Mouse (Mus musculus) hindbrain, embryonic 11.5 days (tissue): ENCODE data around the gene Evl. TPM values are rescaled to one million over a fixed set of nuclear protein-coding genes. Genes with fewer than 3 reads are reported as not detected.
"Not testable (repeated sequence)": the region's sequence is repeated elsewhere in the genome, so short reads cannot be mapped to it uniquely, and the experiment has no call there.

Source experiments
- ATAC-seq: fragments of 200-750 bp; cut with Nextera tagmentation; 2 replicates; pipeline ENCODE4 v1.8.0; 2017; ENCODE audit warnings: mild to moderate bottlenecking, moderate TSS enrichment, moderate library complexity; ENCODE audit not compliant: low FRiP score
- DNase-seq: peaks from one replicate; pipeline ENCODE4 v3.0.0-alpha.2; 2015; ENCODE audit warnings: low spot score
- H3K27ac ChIP-seq: fragments of 300-500 bp; sonication (generic); 2 replicates; pipeline ENCODE4 v1.5.1; 2014; ENCODE audit warnings: mild to moderate bottlenecking, low read depth, low read length
- H3K27me3 ChIP-seq: fragments of 300-500 bp; sonication (generic); 2 replicates; pipeline ENCODE4 v1.6.1; 2014; ENCODE audit warnings: mild to moderate bottlenecking, low read length, moderate library complexity, mixed read lengths; ENCODE audit not compliant: control insufficient read depth, insufficient read depth
- H3K36me3 ChIP-seq: fragments of 300-500 bp; sonication (generic); 2 replicates; pipeline ENCODE4 v1.6.1; 2014; ENCODE audit warnings: mild to moderate bottlenecking, low read length, moderate library complexity, mixed read lengths; ENCODE audit not compliant: control insufficient read depth, insufficient read depth
- H3K4me1 ChIP-seq: fragments of 300-500 bp; sonication (generic); replicated peaks from 2 replicates; pipeline ENCODE4 v1.6.1; 2014; ENCODE audit warnings: low read length, mixed read lengths; ENCODE audit not compliant: control insufficient read depth, insufficient read depth
- H3K4me2 ChIP-seq: fragments of 300-500 bp; sonication (generic); replicated peaks from 2 replicates; pipeline ENCODE4 v1.6.1; 2014; ENCODE audit warnings: mild to moderate bottlenecking, low read depth, low read length
- H3K4me3 ChIP-seq: fragments of 300-500 bp; sonication (generic); 2 replicates; pipeline ENCODE4 v1.5.1; 2014; ENCODE audit warnings: low read depth, low read length
- H3K9ac ChIP-seq: fragments of 300-500 bp; sonication (generic); 2 replicates; pipeline ENCODE4 v1.6.1; 2014; ENCODE audit warnings: low read depth, low read length
- H3K9me3 ChIP-seq: fragments of 300-500 bp; sonication (generic); 2 replicates; pipeline ENCODE4 v1.6.1; 2016; ENCODE audit warnings: low read length; ENCODE audit not compliant: control insufficient read depth
- WGBS: fragments of 180-500 bp; shearing (Covaris S2); extraction: QIAGEN DNeasy Blood & Tissue Kit; methylation state at CpG from one replicate; pipeline ENCODE4 v1.1.7; 2014; 5-methylcytosine and 5-hydroxymethylcytosine counted together
- polyA plus RNA-seq: library from polyadenylated mRNA; unstranded; fragments of >200 nt; fragmentation: Nextera tagmentation; extraction: Ambion mirVana; gene quantifications from 2 replicates; pipeline ENCODE4 v1.2.1, GENCODE M21; 2014

Evl gene
- polyA plus RNA-seq, 1 experiment from 2014 or later: 109 TPM

GRCm38 (mm10) chr12:108702185-108702584 is 147.7 kb downstream of the Evl start, which contains the start of gene Degs2:
Degs2 (minus strand) TSS chr12:108702315.
- no peaks in the 10 kb centered on the region for H3K4me1 ChIP-seq
- H3K9ac ChIP-seq: no peak within 1 kb of the TSS
- DNase-seq (no peak), ATAC-seq (no peak)
- no peak within 1 kb of the TSS for H3K27ac ChIP-seq
- H3K9me3 ChIP-seq: no peaks in the 10 kb centered on the region
- 1% methylated on average over 32 of the region's 32 CpGs for WGBS
- no peaks in the 10 kb centered on the region for H3K36me3 ChIP-seq
- H3K4me2 ChIP-seq: peak within 1 kb of the TSS; percentile 31
- H3K4me3 ChIP-seq: peak within 1 kb of the TSS; percentile 10; the same call in 1 of the 2 replicates
- peaks cover 27% of the 10 kb centered on the region for H3K27me3 ChIP-seq

- no peak overlapping the region for H3K4me2 ChIP-seq
- 90% methylated on average over 6 of the region's 6 CpGs for WGBS
- H3K9ac ChIP-seq: no peak overlapping the region
- H3K9me3 ChIP-seq: no peaks in the 10 kb centered on the region
- ATAC-seq (no peak), DNase-seq (no peak)
- H3K4me3 ChIP-seq: no peak overlapping the region
- no peaks in the 10 kb centered on the region for H3K36me3 ChIP-seq
- H3K27ac ChIP-seq: no peak overlapping the region
- H3K4me1 ChIP-seq: no peaks in the 10 kb centered on the region
- H3K27me3 ChIP-seq: peaks cover 27% of the 10 kb centered on the region
These were observed 151.0 kb downstream of the Evl start for GRCm38 (mm10) chr12:108705486-108705885.

- DNase-seq (peak; percentile 28), ATAC-seq (no peak)
- H3K27ac ChIP-seq: no peak overlapping the region
- H3K4me3 ChIP-seq: no peak overlapping the region
- H3K27me3 ChIP-seq: peaks cover 21% of the 10 kb centered on the region
- H3K4me2 ChIP-seq: no peak overlapping the region
- WGBS: 51% methylated on average over 7 of the region's 7 CpGs
- H3K36me3 ChIP-seq: no peaks in the 10 kb centered on the region
- H3K9me3 ChIP-seq: no peaks in the 10 kb centered on the region
- H3K9ac ChIP-seq: no peak overlapping the region
- H3K4me1 ChIP-seq: no peaks in the 10 kb centered on the region
These were observed 151.6 kb downstream of the Evl start for GRCm38 (mm10) chr12:108706129-108706528.

- DNase-seq (no peak), ATAC-seq (no peak)
- H3K9me3 ChIP-seq: no peaks in the 10 kb centered on the region
- H3K27ac ChIP-seq: no peak overlapping the region
- WGBS: 87% methylated on average over 6 of the region's 6 CpGs
- no peak overlapping the region for H3K4me3 ChIP-seq
- H3K4me1 ChIP-seq: no peaks in the 10 kb centered on the region
- no peaks in the 10 kb centered on the region for H3K27me3 ChIP-seq
- H3K36me3 ChIP-seq: no peaks in the 10 kb centered on the region
- no peak overlapping the region for H3K4me2 ChIP-seq
- no peak overlapping the region for H3K9ac ChIP-seq
These were observed 154.9 kb downstream of the Evl start for GRCm38 (mm10) chr12:108709386-108709785.

- Histone ChIP-seq H3K4me2 (no peak overlapping the region), H3K36me3 (no peaks in the 10 kb centered on the region), H3K27ac (no peak overlapping the region), H3K4me1 (no peaks in the 10 kb centered on the region), H3K9me3 (no peaks in the 10 kb centered on the region), H3K9ac (no peak overlapping the region), H3K27me3 (no peaks in the 10 kb centered on the region), H3K4me3 (no peak overlapping the region)
- DNase-seq: no peak
- no peak for ATAC-seq
- 84% methylated on average over 6 of the region's 6 CpGs for WGBS
These were observed 155.6 kb downstream of the Evl start for GRCm38 (mm10) chr12:108709964-108710765.

- Histone ChIP-seq H3K36me3 (no peaks in the 10 kb centered on the region), H3K9me3 (no peaks in the 10 kb centered on the region), H3K4me3 (no peak overlapping the region), H3K4me2 (no peak overlapping the region), H3K27ac (no peak overlapping the region), H3K4me1 (no peaks in the 10 kb centered on the region), H3K9ac (no peak overlapping the region), H3K27me3 (no peaks in the 10 kb centered on the region)
- no peak for ATAC-seq
- 84% methylated on average over 9 of the region's 9 CpGs for WGBS
- DNase-seq: no peak
These were observed 156.5 kb downstream of the Evl start for GRCm38 (mm10) chr12:108710861-108711615.

GRCm38 (mm10) chr12:108712481-108712880 is 158.0 kb downstream of the Evl start:
- Histone ChIP-seq H3K36me3 (no peaks in the 10 kb centered on the region), H3K4me2 (no peak overlapping the region), H3K9ac (no peak overlapping the region), H3K27ac (no peak overlapping the region), H3K9me3 (no peaks in the 10 kb centered on the region), H3K4me1 (no peaks in the 10 kb centered on the region), H3K4me3 (no peak overlapping the region), H3K27me3 (no peaks in the 10 kb centered on the region)
- DNase-seq: no peak
- 86% methylated on average over 4 of the region's 4 CpGs for WGBS
- ATAC-seq: no peak

- not testable (repeated sequence) for ATAC-seq, H3K9ac ChIP-seq, H3K36me3 ChIP-seq, H3K4me1 ChIP-seq, H3K4me2 ChIP-seq, H3K4me3 ChIP-seq, H3K27me3 ChIP-seq, H3K27ac ChIP-seq, DNase-seq, H3K9me3 ChIP-seq
- WGBS: 93% methylated on average over 14 of the region's 14 CpGs
These were observed 159.5 kb downstream of the Evl start for GRCm38 (mm10) chr12:108713972-108714371.
